Mouse (Mus musculus): Measurements from ENCODE around the gene Hnf4a.

GRCm38 (mm10) chr2:163492018-163492417 lies 14.6 kb upstream of the Hnf4a start, which contains the start of gene R3hdml:
- no peak for TF ChIP-seq POLR2A (IDR thresholded peaks at IDR 0.05; ENCODE audit: insufficient read depth, low read depth, low read length)
- TF ChIP-seq CTCF (IDR thresholded peaks at IDR 0.05), result no peak
- TF ChIP-seq EP300 (IDR thresholded peaks at IDR 0.05; ENCODE audit: insufficient read depth, low read depth, low read length), result no peak
